Mouse (Mus musculus) gastrocnemius, adult 18-20 months (tissue): ENCODE results near the gene E2f2. TPM values are rescaled to one million over a fixed set of nuclear protein-coding genes. Genes with fewer than 3 reads are reported as not detected.
A peak's percentile ranks its signal among the peaks of the same experiment; 100 is the strongest.

Source experiments
- DNase-seq: peaks from one replicate; pipeline ENCODE4 v3.0.0; 2021; ENCODE audit warnings: low spot score
- total RNA-seq, 2 experiments: library from RNA; stranded (reverse); gene quantifications; 2 replicates each; pipeline ENCODE4 v1.2.3; 2021

The E2f2 gene
- total RNA-seq, 2 experiments from 2014 or later, result 0.73 to 0.76 TPM

DNA sequence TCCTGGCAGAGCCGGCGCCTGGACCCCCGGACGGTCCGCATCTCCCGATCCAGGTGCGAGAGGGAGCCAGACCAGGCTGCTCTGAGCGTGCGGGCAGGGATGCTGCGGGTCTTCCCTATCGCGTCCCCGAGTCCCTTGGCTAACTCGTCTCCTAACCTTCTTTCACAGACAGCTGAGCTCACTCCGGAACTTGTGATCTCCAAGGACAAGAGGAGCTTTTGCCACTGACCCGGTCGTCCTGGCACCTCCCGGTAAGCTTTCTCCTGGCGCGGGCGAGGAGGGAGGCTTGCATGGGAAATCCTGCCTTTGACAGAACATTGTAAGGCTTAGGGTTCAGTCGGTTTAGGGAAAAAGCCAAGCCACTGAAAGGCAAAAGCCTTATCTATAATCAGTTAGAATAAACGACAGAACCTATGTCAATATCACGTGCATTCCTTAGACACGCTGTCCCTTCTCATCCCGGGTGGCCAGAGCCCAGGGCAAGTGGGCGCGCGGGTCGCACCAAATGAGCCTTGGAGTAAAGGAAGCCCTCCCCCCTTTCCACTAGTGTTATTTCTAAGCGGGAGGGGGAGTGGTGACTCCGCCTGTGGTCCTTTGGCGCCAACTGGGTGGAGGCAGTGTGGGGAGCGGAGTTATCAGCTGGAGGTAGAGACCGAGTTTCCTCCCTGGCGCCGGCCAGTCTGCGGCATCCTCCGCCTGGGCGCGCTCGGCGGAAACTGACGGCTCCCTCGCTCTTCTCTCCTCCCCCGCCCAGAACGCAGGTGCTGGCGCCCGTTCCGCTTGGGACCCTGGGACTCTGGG, 27.9 kb upstream of the E2f2 start:
- peak; percentile 74 for DNase-seq

DNA sequence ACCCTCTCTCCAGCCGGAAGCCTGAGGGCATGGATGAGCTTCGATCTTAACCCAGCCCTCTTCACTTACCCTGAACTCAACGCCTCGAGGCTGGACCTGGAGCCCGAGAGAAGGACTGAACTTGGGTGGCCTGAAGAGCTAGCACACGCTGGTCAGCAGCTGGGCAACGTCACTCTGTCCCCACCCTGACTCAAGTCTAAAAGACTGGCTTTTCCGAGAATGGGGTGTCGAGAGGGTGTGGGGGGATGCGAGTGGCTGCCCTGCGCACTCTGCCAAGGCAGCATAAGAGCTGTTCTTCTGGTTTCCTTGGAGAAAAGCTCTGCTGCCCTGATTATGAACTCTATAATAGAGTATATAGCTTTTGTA, 27.3 kb upstream of the E2f2 start:
- no peak for DNase-seq

DNA sequence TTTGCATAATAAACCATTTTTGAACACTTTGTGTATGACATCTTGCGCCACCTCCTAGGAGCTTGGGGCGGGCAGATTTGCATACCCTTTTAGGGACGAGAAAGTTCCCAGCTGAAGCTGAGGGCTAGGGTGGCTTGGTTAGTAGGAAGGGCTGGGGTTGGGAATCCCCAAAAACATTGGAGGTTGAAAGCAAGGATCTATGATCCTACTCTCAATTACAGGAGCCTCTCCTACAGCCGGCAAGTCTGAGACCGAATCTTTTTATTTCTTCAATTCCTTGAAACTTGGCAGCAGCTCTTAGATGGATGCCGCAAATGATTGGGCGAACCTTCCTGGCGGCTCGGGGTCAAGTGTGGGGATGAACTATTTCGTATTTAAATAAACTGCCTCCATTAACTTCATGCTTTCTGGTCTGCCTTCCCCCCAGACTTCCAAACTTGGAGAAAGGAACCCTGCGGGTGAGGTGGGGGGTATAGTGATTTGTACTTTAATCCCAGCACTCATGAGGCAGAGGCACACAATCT, 26.8 kb upstream of the E2f2 start:
- DNase-seq, result no peak

DNA sequence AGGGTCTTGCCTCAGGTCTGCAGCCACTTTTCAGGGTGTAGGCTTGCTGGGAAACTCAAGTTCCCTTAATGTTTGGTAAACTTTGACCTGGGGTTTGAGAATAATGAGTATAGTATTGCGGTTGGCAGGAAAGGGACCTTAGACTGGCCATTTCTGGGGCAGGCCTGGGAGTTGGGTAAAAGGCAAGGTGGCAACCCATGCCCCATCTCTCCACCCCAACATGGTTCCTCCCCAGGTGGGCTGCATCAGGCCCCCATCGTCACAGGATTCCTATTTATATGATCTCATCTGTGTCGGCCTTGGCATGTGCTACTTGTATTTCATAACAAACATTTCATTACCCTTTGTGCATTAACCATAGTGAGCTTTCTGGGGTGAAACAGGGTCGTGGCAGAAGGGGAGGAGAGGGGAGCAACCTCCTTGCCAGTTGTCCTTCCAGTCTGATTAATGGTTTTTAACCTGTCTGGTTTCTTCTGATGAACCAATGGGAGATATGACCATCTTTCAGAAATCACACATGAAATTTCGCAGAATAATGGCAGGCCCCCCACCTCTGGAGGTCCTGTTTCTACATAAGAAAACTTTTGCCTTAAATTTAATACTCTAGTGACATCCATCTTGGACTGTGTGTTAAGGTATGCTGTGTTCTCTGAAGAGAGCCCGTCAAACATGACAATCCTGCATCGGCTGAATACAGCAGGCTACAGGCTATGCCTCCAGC, 26.0 kb upstream of the E2f2 start:
- no peak for DNase-seq

DNA sequence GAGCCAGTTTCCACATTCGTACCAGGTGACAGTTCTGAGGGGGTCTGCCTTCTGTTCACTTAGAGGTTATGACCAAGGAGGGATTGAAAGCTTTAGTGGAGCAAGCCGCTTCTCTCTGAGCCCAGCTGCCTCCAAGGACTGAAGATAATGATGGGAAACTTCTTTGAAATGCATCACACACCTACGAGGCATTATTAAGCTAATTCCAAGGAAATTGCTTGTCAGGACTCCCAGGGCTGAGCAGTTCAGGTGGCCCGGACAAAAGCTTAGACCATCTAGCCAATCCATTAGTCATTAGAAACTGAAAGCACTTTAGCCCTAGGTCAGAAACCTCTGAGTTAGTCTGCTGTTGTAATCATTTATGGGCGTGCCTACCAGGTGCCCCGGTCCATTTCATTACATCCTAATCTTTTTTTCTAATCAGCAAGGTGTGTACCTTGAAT, 25.5 kb upstream of the E2f2 start:
- no peak for DNase-seq

DNA sequence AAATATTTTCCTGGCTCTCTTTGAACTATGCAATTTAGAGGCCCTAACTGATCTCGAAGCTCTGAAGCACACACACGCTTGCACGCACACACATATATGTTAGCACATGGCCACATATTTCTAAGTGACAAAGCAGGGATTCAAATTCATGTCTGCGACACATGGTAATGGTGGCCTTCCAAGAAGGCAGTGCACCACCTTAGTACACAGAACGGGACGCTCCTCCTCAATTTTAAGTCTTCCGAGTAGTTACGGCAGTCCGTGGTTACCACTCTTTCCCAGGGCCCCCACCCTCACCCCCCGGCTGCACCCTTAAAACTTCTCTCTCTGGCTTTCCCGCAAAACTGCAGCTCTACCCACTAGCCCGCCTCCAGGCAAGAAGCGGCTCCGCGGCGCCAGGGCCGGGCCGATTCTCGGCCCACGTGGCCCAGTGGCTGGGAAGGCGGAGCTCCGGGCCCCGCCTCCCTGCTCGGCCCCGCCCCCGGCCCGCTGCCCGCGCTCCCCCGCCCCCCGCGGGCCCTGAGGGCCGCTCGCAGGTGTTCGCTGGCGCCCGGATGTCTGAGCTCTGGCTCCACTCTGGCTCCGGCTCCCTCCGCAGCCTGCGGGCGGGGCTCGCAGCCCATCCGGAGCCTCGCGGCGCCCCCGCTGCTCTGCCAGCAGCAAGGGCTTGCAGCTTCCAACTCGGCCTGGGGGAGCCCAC, 24.6 kb upstream of the E2f2 start:
- peak; percentile 73 for DNase-seq

DNA sequence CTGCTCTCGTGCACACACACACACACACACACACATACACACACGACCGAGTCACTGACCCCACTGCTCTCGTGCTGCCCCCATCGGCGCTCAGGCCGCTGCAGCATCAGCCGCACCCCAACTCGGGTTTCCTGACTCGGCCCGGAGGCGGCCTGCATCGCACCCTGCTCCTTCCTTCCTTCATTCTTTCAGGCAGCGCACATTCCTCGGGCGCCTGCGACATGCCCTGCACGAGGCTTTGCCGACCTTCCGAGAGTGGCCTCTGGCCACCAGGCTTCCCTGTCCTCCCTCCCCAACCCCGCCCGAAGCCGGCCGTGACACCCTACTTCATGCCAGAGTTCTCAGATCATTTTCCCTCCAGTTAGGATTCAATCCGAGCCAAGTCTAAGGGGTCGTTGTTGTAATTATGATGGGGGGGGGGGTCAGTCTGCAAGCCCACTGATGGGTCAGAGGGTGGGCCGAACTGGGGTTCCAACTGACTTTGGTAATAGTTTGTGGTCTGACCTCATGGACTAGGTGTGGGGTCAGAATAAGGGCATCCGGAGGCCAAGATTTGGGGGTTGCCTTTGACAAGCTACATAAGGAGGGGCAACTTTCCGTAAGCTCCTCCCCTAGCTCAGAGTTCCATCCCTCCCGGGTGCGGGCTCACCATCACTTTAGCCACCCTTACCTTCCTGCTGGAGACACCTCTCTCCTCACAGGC, 23.7 kb upstream of the E2f2 start:
- DNase-seq, result peak; percentile 46

DNA sequence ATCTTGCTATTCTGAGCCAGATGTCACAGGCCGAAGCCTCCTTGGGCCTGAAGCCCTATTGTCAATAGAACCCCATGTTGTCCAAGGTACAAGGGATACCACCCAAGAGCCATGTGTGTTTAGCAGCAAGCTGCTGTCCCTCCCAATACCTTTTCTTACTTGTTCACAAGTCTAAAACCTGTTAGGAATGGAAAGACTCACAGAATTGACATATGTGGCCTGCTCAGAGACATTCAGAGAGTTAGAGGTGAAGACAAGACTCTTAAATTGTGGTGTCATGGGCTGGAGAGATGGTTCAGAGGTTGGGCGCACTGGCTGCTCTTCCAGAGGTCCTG, 23.2 kb upstream of the E2f2 start:
- no peak for DNase-seq

DNA sequence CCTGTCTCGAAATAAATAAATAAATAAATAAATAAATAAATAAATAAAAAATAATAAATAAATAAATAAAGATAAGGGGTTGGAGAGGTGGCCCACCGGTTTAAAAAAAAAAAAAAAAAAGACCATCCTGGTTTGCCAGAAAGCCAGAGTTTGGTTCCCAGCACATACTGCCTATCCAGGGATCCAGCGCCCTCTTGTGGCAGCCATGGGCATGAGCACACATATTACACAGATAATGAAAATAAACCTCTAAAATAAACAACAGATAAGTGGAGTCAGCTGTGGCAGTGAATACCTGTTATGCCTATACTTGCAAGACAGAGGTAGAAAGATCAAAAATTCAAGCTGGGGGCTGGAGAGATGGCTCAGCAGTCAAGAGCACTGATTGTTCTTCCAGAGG, 22.5 kb upstream of the E2f2 start:
- DNase-seq, result peak; percentile 51

DNA sequence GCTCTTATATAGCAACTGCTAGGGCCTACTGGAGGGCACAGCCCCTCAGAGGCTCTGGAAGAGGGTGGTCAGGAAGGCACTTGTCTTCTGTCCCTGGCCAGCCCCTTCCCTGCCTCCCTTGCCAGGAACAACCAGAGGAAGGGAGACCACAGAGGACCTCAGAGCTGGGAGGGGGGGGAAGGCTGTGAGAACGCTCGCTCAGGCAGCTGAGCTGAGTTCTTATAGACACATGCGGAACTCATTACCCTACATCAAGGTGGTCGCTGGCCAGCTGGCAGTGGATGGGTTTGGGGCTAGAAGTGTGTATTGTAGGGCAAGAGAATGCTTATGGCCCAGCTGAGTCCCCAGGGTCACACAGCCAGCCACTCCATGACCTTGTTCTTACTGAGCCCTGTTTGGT, 21.6 kb upstream of the E2f2 start:
- no peak for DNase-seq

DNA sequence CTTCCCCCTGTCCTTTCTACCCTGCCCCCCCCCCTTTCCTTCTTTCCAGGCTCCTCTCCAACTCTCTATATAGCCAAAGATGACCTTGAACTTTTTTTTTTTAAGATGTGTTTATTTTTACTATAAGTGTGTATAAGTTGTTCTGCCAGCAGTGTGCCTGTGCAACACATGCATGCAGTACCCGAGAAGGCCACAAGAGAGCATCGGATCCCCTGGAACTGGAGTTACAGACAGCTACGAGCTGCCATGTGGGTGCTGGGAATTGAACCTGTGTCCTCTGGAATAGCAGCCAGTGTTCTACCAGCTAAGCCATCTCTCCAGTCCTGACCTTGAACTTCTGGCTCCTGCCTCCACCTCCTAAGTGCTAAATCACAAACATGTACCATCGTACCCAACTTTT, 19.4 kb upstream of the E2f2 start:
- no peak for DNase-seq

DNA sequence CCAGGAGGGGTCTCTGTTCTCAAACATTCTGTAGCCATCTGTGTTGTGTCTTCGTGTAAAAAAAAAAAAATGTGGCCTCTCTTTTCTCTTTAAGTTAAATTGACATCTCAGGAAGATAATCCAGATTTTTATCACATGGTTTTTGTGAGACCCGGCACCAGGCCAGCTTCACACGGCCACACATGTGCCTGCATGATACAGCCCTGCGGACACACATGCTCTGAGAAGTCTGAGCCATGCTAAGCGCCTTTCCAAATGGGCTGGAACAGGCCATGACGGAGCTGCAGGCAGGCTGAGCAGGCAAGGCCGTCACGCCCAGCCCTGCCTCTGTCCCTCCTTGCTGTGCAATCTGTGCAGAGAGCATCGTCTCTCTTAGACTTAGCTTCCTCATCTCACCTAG, 17.7 kb upstream of the E2f2 start:
- DNase-seq, result no peak

DNA sequence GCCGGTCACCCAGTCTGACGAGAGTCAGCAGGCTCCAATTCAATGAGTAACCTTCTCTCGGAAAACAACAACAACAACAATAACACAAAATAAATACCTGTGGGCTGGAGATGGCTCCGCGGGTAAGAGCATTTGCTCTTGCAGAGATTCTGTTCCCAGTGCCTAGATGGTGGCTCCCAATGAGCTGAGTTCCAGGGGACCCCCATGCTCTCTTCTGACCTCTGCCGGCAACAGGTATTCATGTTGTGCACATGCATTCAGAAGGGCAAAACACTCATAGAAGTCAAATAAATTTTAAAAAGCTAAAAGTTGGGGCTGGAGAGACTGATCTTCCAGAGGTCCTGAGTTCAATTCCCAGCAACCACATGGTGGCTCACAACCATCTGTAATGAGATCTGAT, 13.7 kb upstream of the E2f2 start:
- DNase-seq, result no peak

DNA sequence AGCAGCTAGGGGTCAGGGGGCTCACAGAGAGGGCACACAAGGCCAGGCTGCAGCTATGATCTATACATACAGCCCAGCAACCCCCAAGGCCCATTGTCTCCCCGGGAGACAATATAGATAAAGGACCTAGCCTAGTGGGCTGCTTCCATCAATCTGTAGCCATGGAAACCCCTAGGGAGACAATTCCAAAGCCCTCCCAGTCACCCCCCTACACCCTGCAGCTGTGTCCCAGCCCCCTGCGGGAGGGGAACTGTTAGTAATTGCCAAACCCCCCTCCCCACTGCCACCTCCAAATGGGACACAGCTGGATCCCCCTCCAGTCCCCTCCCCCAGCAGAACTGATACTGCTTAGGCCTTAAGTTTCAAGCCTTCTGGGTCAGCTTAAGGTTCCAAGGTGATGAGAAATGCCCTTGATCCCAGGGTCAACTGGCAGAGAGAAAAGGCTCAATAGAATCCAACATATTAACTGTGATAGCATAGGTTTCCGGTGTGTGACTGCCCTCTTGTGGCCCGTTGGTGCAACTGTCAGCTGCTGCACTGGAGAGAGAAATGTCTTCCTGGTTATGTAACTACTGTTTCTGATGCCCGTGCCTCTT, 12.3 kb upstream of the E2f2 start:
- DNase-seq, result peak; percentile 79

DNA sequence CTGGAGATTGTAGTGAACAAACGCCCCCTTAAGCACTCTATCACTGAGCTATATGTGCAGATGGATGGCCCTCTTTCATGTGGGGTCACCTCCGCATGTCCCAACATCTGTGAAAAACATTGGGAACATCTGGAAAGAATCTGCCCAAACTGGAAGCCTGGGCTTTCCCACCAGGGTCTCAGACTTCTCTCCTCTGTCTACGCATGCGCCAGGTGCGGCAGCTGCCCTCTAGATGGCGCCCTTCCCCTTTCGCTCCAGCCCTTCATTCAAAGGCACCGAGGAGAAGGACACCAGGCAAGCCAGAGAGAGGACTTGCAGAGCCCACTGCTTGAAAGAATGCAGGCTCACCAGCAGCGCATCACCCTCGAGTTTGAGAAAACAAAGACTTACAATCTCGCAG, 8.7 kb upstream of the E2f2 start:
- DNase-seq, result peak; percentile 86

DNA sequence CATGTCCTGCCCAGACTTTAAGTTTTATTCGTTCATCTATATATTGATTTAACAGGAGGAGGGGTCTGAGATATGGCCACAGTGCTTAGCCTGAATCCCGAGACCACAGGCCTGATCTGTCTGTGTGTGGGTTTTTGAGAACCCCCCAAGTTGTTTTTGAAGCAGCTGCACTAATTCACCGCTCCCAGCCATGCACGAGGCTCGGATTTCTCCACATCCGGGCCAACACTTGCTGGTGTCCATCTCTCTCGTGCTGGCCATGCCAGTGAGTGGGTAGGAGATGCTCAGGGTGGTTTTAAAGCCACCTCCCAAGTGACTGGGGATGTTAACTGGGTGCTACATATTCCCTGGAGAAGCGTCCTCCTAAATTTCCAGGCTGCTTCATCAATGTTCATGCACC, 7.2 kb upstream of the E2f2 start:
- DNase-seq, result no peak

DNA sequence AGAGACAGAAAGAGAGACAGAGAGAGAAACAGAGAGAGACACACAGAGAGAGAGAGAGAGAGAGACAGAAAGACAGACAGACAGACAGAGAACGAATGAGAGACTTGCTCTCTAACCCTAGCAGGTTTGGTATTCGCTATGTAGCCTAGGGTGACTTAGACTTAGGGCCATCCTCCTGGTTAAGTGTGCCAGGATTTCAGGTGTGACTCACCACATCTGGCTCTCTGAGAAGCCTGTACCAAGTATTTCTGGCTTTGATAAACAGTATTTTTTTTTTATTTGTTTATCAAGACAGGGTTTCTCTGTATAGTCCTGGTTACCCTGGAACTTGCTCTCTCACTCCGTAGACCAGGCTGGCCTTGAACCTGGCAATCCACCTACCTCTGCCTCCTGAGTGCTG, 4.5 kb upstream of the E2f2 start:
- DNase-seq, result no peak

DNA sequence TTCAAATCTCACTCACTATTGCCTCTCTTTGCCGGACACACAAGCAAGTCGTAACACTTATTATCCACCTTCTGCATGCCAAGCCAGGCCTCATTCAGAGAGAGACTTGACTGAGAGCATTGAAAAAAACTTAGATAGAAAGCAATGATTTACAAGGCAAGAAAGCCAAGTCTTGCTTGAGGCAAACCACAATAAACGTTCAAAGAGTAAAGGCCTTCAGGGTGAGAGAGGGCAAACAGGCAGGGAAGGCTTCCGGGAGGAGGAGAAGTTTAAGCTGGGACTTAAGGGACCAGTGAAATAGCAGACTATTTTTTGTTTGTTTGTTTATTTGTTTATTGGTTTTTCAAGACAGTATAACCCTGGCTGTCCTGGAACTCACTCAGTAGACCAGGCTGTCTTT, 1.8 kb upstream of the E2f2 start:
- DNase-seq, result no peak

DNA sequence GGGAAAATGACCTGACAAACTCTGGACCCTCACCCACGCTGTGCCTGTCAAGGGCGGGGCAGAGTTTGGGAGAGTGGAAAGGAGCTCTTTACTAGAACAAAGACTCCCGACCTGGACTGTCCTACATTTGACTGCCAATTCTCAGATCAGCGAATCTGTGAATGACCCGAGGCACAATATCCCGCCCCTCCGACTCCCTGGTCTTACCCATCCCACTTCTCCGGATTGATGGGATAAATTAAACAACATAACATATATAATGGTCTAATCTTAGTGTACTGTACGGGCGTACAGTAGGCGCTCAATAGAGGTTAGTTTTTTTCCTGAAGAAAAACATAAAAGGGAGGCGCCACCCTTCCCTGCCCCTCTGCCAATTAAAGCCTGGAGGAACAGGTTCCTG, 739 bp upstream of the E2f2 start:
- no peak for DNase-seq

DNA sequence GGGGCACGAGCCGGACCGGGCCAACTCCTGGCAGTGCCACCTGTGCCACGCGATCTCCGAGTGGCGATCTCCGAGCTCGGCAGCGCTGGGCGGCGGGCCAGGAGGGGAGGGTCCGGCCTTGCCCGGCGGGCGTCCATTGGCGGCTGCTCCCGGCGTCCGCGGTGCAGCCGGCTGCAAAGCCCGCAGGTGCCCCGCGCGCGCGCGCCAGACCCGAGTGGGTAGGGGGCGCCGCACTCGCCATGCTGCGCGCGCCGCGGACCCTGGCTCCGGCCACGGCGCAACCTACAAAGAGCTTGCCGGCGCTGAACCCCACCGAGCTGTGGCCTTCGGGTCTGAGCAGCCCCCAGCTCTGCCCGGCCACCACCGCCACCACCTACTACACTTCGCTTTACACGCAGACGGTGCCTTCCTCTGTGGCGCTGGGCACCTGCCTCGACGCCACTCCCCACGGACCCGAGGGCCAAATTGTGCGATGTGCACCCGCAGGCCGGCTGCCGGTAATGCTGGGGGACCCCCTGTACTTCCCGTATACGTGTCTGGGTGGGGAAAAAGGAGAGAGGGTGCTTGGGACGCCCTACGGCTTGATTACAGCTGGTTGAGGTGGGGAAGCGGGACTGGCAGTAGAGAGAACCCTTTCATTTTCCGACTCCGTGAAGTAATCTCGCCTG, 482 bp downstream of the E2f2 start:
- DNase-seq, result no peak

DNA sequence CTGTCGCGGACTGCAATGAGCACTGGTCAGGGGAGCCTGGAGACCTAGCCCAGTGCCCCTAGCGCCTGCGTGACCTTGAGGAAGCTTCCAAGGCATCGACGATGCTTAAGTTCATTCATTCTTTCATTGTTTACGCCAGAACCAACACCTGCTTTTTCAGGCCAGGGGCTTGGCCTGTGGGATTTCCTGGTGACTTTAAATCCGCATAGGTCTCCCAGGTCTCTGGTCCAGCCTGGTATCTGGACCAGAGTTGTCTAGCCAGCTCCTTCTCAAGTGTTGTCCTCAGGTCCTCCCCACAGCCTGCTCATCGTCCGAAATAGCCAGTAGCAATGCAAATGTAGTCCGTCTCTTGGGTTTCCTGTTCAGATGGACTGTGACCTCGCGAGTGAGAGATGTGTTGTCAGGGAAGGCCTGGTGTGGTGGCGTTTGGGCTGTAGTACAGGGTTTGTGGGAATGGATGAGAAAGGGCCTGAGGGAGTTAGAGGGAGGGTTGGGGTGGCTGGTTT, 1.1 kb downstream of the E2f2 start:
- no peak for DNase-seq
